Mouse (Mus musculus): ENCODE results near the gene Ube2v1. TPM values are rescaled to one million over a fixed set of nuclear protein-coding genes. Genes with fewer than 3 reads are reported as not detected.

The Ube2v1 gene
- 275 TPM for polyA plus RNA-seq (2017; shearing (Covaris generic))

DNA sequence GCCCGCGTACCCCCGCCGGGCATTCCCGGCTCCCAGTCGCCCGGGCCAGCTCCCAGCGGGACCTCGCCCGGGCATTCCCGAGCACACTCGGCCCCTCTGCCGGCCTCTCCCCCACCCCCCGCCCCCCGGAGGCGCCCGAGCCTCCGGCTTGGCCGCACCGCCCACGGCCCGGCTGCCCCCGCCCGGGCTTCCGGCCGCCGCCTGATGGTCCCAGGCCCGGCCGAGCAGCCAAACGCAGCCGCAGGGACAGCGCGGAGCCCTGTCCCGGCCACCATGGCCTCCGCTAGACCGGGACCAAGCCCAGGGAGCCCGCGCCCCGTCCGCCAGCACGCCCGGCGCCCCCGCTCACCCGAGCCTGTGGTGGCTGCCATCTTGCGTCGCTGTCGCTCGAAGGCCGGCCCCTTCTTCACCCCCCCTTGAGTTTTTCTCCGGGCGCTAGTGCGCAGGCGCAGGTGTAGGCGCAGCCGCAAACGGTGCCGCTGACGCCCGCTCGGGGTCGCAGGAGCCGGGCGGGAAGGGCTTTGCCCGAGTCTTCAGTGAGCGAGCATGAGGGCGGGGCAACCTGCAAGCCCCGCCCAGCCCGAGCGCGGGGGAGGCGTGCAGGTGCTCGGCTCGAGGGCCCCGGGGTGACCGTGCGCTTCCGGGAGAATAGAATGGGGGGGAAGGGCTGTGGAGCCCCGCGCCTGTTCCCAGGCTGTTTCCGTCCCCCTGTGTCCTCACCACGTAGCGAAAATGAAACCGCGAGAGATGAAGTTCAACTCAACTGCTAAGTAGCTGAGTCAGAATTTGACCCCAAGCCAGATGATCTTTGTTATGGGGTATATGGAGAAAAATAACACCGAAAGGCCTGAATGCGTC is at the start of gene Ube2v1:
Ube2v1 (minus strand) TSS at position 505 of the 858 bp plus-strand sequence.

DNA sequence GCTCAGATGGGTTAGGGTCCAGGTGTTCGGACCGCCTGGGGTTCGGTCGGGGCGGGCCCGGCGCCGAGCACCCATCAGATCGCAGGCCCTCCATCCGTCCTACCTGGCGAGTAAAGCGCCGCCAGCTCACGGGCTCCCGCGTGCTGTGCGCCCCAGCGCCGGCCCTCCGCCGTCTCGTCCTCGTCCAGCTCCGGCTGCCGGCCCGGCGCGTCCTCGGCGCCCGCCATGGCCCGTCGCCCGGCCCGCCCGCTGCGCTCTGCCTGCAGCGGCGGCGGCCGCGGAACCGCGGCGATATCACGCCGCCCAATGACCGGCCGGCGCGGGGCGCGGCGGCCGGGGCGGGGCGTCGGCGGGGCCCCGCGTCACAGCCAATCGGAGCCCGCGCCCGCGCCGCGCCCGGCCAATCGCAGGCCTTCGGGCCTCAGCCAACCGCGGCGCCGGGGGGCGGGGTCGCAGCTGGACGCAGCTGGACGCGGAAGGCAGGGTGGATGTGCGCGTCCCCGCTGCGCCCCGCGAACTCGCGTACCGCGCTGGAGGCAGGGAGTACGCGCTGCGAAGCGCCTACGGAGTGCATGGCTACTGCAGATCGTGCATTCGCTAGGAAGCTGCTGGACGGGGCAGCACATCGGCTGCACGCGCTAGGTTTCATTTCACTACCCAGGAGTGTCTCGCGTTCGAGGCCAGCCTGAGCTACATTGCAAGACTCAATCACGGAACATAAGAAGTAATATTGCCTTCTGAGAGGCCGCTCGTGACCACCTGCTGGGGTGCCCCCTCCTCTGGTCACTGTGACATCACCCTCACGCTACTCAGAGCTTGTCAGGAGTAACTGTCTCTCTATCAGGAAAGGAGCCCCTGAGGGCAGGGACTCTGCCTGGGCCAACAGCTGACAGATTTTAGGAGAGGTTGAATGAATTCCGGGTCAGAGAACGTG is 29.6 kb upstream of the Ube2v1 start, which contains the start of gene Gm20431:
Gm20431 (minus strand) TSS at position 227 of the 934 bp plus-strand sequence.

Other genes with a start within 250 kb of the Ube2v1 start
- gene Slc9a8, start 210.4 kb downstream of the Ube2v1 start, polyA plus RNA-seq (2017; shearing (Covaris generic)), result 69.8 TPM
- 270 TPM for gene Rnf114, start 139.4 kb downstream of the Ube2v1 start, polyA plus RNA-seq (2017; shearing (Covaris generic))
- gene Spata2, start 139.2 kb downstream of the Ube2v1 start, polyA plus RNA-seq (2017; shearing (Covaris generic)), result 27.0 TPM
- 0.29 TPM for gene Snai1, start 93.9 kb downstream of the Ube2v1 start, polyA plus RNA-seq (2017; shearing (Covaris generic))
- 24.7 TPM for gene Gm20431, start 29.4 kb upstream of the Ube2v1 start, polyA plus RNA-seq (2017; shearing (Covaris generic))
- gene Cebpb, start 56.8 kb upstream of the Ube2v1 start, polyA plus RNA-seq (2017; shearing (Covaris generic)), result 32.0 TPM
- 98.1 TPM for gene Tmem189, start 57.7 kb upstream of the Ube2v1 start, polyA plus RNA-seq (2017; shearing (Covaris generic))